Mouse (Mus musculus) forebrain, embryonic 14.5 days (tissue): ENCODE data around the gene Rsf1. TPM values are rescaled to one million over a fixed set of nuclear protein-coding genes. Genes with fewer than 3 reads are reported as not detected.

ENCODE experiments used
- ATAC-seq: fragments of 200-750 bp; cut with Nextera tagmentation; 2 replicates; pipeline ENCODE4 v1.8.0; 2017; ENCODE audit warnings: mild to moderate bottlenecking, moderate library complexity
- DNase-seq: peaks from one replicate; pipeline ENCODE4 v3.0.0-alpha.2; 2015; ENCODE audit warnings: low spot score
- H3K27ac ChIP-seq: fragments of 300-500 bp; sonication (generic); 2 replicates; pipeline ENCODE4 v1.5.1; 2014; ENCODE audit warnings: low read depth, mild to moderate bottlenecking, control low read depth, low read length, moderate library complexity
- H3K27me3 ChIP-seq: fragments of 300-500 bp; sonication (generic); replicated peaks from 2 replicates; pipeline ENCODE4 v1.6.1; 2014; ENCODE audit warnings: low read length, control low read depth, mixed read lengths; ENCODE audit not compliant: control insufficient read depth, insufficient read depth
- H3K36me3 ChIP-seq: fragments of 300-500 bp; sonication (generic); 2 replicates; pipeline ENCODE4 v1.6.1; 2014; ENCODE audit warnings: low read length, control low read depth; ENCODE audit not compliant: control insufficient read depth, insufficient read depth
- H3K4me1 ChIP-seq: fragments of 300-500 bp; sonication (generic); 2 replicates; pipeline ENCODE4 v1.6.1; 2014; ENCODE audit warnings: antibody characterized with exemption, low read length, control low read depth; ENCODE audit not compliant: control insufficient read depth, insufficient read depth
- H3K4me2 ChIP-seq: fragments of 300-500 bp; sonication (generic); 2 replicates; pipeline ENCODE4 v1.6.1; 2014; ENCODE audit warnings: mild to moderate bottlenecking, control low read depth, low read length
- H3K4me3 ChIP-seq: fragments of 300-500 bp; sonication (generic); 2 replicates; pipeline ENCODE4 v1.5.1; 2014; ENCODE audit warnings: low read depth, low read length, control low read depth
- H3K9ac ChIP-seq: fragments of 300-500 bp; sonication (generic); 2 replicates; pipeline ENCODE4 v1.6.1; 2014; ENCODE audit warnings: mild to moderate bottlenecking, low read length, control low read depth, moderate library complexity
- H3K9me3 ChIP-seq: fragments of 300-500 bp; sonication (generic); replicated peaks from 2 replicates; pipeline ENCODE4 v1.6.1; 2016; ENCODE audit warnings: low read length, control low read depth, mixed read lengths; ENCODE audit not compliant: control insufficient read depth
- WGBS: fragments of 180-500 bp; shearing (Covaris S2); extraction: QIAGEN DNeasy Blood & Tissue Kit; methylation state at CpG from one replicate; pipeline ENCODE4 v1.1.7; 2014; 5-methylcytosine and 5-hydroxymethylcytosine counted together
- polyA plus RNA-seq: library from polyadenylated mRNA; unstranded; fragments of >200 nt; fragmentation: Nextera tagmentation; extraction: Ambion mirVana; gene quantifications from 2 replicates; pipeline ENCODE4 v1.2.1, GENCODE M21; 2014

Rsf1 gene
- polyA plus RNA-seq, 1 experiment from 2014 or later, result 21.4 TPM

GRCm38 (mm10) chr7:97725401-97725800, 145.7 kb downstream of the Rsf1 start:
- ATAC-seq, result no peak
- Histone ChIP-seq H3K27me3 (no peaks in the 10 kb centered on the region), H3K4me1 (no peaks in the 10 kb centered on the region), H3K27ac (no peak overlapping the region), H3K9ac (no peak overlapping the region), H3K4me3 (no peak overlapping the region), H3K4me2 (no peak overlapping the region), H3K9me3 (no peaks in the 10 kb centered on the region), H3K36me3 (peaks cover 27% of the 10 kb centered on the region)
- 97% methylated on average over 6 of the region's 6 CpGs for WGBS
- DNase-seq, result no peak

- H3K4me1 ChIP-seq, result no peaks in the 10 kb centered on the region
Observed at GRCm38 (mm10) chr7:97726080-97726479, 146.4 kb downstream of the Rsf1 start.

GRCm38 (mm10) chr7:97726778-97727177, 147.1 kb downstream of the Rsf1 start:
- no peaks in the 10 kb centered on the region for H3K27me3 ChIP-seq
- no peaks in the 10 kb centered on the region for H3K4me1 ChIP-seq
- no peaks in the 10 kb centered on the region for H3K9me3 ChIP-seq
- no peak overlapping the region for H3K4me3 ChIP-seq
- ATAC-seq, result no peak
- H3K4me2 ChIP-seq, result no peak overlapping the region
- peaks cover 20% of the 10 kb centered on the region; the same call in 1 of the 2 replicates for H3K36me3 ChIP-seq
- no peak for DNase-seq
- WGBS, result 73% methylated on average over 7 of the region's 7 CpGs
- no peak overlapping the region for H3K9ac ChIP-seq
- no peak overlapping the region for H3K27ac ChIP-seq

More at GRCm38 (mm10) chr7:97726080-97726479, 146.4 kb downstream of the Rsf1 start:
- DNase-seq (no peak), ATAC-seq (no peak)
- Histone ChIP-seq H3K27ac (no peak overlapping the region), H3K27me3 (no peaks in the 10 kb centered on the region), H3K4me2 (no peak overlapping the region), H3K9ac (no peak overlapping the region), H3K36me3 (peaks cover 20% of the 10 kb centered on the region), H3K4me3 (no peak overlapping the region), H3K9me3 (no peaks in the 10 kb centered on the region)
- WGBS, result 70% methylated on average over 7 of the region's 7 CpGs

DNA sequence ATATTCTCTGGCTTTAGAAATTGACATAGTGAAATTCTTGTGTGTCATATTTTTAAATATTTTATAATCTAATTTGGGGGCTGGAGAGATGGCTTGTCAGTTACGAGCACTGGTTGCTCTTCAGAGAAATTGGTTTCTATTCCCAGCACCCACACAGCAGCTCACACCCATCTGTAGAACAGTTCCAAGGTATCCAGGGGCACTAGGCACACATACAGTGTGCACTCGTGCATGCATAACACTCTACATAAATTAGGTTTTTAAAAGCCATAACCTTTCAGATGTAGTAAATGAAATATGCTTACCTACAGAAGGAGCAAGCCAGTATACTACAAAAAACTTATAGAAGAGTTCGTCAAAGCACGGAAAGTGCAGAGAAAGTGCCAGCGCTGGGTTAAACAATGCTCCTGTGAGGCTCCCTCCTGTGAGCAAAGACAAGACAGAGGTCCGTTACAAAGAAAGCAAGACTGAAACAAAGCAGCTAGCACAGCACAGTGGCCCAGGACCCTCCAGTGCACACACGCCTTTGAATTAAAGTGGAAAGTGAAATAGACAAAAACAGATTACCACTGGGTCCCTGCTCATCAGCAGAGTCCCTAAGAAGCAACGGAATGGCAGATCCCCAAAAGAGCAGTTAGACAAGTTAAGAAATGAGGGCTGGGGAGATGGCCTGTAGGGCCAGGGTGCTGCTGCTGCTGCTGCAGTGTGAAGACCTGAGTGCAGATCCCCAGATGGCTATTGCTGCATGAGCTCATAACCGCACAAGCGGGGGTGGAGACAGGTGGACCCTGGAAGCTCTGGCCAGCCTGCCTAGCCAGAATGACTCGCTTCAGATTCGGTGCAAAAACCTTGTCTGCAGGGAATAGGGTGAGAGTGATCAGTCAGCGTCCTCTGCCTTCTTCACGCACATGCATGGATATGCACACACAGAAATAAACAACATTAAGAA, 149.3 kb downstream of the Rsf1 start:
- no peak overlapping the region for H3K27ac ChIP-seq
- no peak overlapping the region for H3K4me2 ChIP-seq
- no peaks in the 10 kb centered on the region for H3K9me3 ChIP-seq
- 24% methylated on average over 14 of the region's 14 CpGs for WGBS
- H3K4me1 ChIP-seq, result no peaks in the 10 kb centered on the region
- no peaks in the 10 kb centered on the region for H3K27me3 ChIP-seq
- ATAC-seq (no peak), DNase-seq (no peak)
- H3K9ac ChIP-seq, result no peak overlapping the region
- H3K36me3 ChIP-seq, result peaks cover 17% of the 10 kb centered on the region; the same call in 1 of the 2 replicates
- H3K4me3 ChIP-seq, result no peak overlapping the region

GRCm38 (mm10) chr7:97730427-97730826, 150.7 kb downstream of the Rsf1 start:
- Histone ChIP-seq H3K4me3 (no peak overlapping the region), H3K4me1 (no peaks in the 10 kb centered on the region), H3K27ac (no peak overlapping the region), H3K4me2 (no peak overlapping the region), H3K9me3 (no peaks in the 10 kb centered on the region), H3K36me3 (peaks cover 9% of the 10 kb centered on the region; the same call in 1 of the 2 replicates), H3K9ac (no peak overlapping the region), H3K27me3 (no peaks in the 10 kb centered on the region)
- WGBS, result 40% methylated on average over 3 of the region's 3 CpGs
- DNase-seq (no peak), ATAC-seq (no peak)

GRCm38 (mm10) chr7:97733606-97734005, 153.9 kb downstream of the Rsf1 start:
- Histone ChIP-seq H3K4me3 (no peak overlapping the region), H3K4me1 (peaks cover 3% of the 10 kb centered on the region; the same call in 1 of the 2 replicates), H3K9me3 (no peaks in the 10 kb centered on the region), H3K27me3 (no peaks in the 10 kb centered on the region), H3K9ac (no peak overlapping the region), H3K4me2 (no peak overlapping the region), H3K27ac (no peak overlapping the region), H3K36me3 (no peaks in the 10 kb centered on the region)
- WGBS, result 93% methylated on average over 5 of the region's 5 CpGs
- no peak for DNase-seq
- ATAC-seq, result no peak

DNA sequence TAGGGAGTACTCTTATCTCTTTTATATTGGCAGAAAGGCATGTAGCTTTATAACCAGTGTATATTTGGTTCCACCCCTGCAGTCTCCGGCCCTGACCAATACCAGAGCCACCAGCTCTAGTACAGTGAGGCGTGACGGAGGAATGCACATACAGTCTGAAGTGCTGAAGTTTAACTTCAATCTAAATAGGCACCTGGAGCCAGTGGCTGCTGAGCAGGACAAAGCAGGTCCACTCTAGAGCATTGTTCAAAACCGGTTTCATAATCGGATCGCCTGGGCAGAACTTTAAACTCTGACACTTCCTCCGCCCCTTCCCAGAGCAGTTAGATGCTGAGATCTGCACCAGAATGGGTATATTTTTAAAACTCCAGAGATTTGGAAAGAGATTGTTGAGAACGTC, 155.3 kb downstream of the Rsf1 start:
- ATAC-seq (no peak), DNase-seq (no peak)
- Histone ChIP-seq H3K4me1 (peaks cover 3% of the 10 kb centered on the region; the same call in 1 of the 2 replicates), H3K36me3 (no peaks in the 10 kb centered on the region), H3K9me3 (no peaks in the 10 kb centered on the region), H3K4me3 (no peak overlapping the region), H3K27me3 (no peaks in the 10 kb centered on the region), H3K27ac (no peak overlapping the region), H3K9ac (no peak overlapping the region), H3K4me2 (no peak overlapping the region)
- WGBS, result 76% methylated on average over 8 of the region's 8 CpGs

DNA sequence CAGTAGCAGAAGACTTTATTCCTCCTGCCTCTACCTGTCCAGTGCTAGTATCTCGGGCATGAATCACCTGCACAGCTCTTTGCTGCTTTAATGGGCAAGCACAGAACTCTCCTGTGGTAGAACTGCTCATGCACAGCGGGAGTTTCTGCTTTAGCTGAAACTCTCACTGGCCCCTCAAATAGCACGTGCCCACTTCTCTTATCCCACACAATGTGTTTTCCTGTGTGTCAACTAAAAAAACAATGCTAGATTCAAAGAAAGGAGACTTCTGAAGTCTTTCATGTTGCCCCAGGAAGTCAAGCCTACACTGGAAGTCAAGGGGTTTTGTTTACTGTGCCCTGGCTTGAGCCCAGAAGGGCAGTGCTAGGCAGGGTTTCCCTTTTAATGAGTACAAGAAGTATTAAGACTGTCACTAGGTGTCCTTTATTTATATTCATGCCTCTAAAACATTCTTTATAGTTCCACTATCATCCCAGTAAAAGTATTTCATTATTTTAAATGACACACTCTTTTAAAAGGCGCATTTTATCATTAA, 156.3 kb downstream of the Rsf1 start:
- Histone ChIP-seq H3K36me3 (no peaks in the 10 kb centered on the region), H3K4me3 (no peak overlapping the region), H3K9ac (no peak overlapping the region), H3K4me2 (no peak overlapping the region), H3K27ac (no peak overlapping the region), H3K9me3 (no peaks in the 10 kb centered on the region), H3K4me1 (peaks cover 3% of the 10 kb centered on the region; the same call in 1 of the 2 replicates), H3K27me3 (no peaks in the 10 kb centered on the region)
- WGBS, result 21% methylated on average over 4 of the region's 4 CpGs
- ATAC-seq (no peak), DNase-seq (no peak)

- no peak overlapping the region for H3K27ac ChIP-seq
- H3K27me3 ChIP-seq, result no peaks in the 10 kb centered on the region
- H3K9ac ChIP-seq, result peak overlapping the region; percentile 71
- no peaks in the 10 kb centered on the region for H3K9me3 ChIP-seq
- H3K4me2 ChIP-seq, result peak overlapping the region; percentile 91
- 5% methylated on average over 12 of the region's 12 CpGs for WGBS
- DNase-seq, result no peak
- no peak for ATAC-seq
- H3K4me1 ChIP-seq, result peaks cover 3% of the 10 kb centered on the region; the same call in 1 of the 2 replicates
- no peaks in the 10 kb centered on the region for H3K36me3 ChIP-seq
- H3K4me3 ChIP-seq, result peak overlapping the region; percentile 58
Observed at GRCm38 (mm10) chr7:97737256-97737637, 157.6 kb downstream of the Rsf1 start.
